Mouse (Mus musculus): ENCODE measurements at regions not wholly inside any gene's neighbourhood (a gene's known extent, or its start where the extent isn't known, plus 50 kb on each side); places are given as distances from the start of the nearest gene placed in this dataset.
A peak's percentile ranks its signal among the peaks of the same experiment; 100 is the strongest.

DNA sequence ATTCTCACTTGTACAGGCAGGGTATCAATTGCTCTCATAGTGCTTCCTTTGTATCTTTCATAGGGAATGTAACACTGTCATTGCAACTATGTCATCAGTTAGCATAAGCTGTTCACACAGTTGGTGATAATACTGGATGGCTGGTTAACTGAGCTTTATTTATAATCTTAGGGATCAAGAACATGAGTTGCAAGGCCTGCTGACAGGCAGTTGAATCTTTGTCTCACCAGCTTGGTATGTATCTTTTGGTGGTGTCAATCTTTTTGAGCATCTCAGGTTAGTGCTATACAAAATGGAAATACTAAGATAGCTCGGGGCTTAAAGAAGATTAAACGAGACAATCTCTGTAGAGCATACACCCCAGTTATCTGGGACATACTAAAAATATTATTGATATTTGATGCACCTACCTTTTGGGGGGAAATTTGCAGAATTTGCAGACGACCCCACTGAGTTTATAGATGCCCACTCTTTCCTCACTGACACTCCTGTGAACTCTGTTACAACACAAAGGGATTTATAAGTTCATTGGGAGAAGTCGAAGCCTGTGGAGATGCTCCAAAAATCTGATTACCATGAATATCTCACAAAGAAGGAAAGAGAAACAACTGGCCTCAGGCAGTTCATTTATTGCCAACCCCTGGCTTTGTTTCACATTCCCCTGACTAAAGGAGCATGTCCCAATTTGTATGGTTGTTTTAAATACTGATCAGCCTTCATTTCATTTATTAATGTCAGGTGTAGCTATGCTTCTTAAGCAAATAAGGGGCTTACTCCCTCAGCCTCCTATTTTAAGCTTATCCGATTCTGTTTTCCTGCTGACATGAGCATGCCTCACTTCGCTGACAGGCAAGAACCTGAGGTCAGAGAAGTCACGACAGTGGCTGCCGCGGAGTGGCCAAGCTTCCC lies 193.5 kb downstream of the Fndc1 start:
- no peak for DNase-seq (ENCODE audit: low spot score)

- no peak for DNase-seq (ENCODE audit: low spot score)
Observed at GRCm38 (mm10) chr17:7625746-7626145, 201.4 kb downstream of the Fndc1 start.

DNA sequence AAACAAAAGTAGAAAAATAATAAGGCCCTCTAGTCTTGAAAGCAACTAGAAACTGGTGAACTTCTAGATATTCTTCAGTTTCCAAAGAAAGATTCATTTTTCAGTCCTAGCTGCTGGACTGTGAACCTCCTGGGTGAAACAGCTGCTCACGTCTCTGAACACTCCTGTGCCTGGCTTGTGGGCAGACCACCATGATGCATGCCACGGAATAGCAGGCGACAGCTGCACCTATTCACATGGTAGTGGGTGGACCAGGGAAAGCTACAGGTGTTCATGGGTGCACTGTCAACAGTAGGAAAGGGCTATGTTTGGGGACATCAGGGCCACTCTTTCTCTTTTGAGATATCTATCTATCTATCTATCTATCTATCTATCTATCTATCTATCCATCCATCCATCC lies 203.7 kb downstream of the Fndc1 start:
- DNase-seq (ENCODE audit: low spot score) = no peak

DNA sequence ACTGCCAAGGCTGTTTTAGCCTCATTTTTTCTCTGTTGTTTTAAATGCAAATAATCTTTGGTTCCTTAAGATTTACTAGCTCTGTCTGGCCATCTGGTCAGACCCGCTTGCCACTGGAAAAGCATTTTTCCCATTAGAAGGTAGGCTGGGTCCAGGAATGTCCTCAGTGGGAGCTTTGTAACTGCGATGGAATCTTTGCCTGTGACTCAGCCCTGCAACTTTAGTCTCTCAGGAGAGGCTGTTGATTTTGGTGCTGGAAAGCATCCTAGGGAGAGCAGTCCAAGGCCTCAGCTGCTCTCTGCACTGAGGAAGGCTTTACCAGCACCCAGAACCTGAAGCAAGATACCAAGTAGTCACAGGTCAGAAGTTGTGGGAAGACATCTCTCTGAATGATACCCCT lies 205.8 kb downstream of the Fndc1 start:
- no peak for DNase-seq (ENCODE audit: low spot score)

DNA sequence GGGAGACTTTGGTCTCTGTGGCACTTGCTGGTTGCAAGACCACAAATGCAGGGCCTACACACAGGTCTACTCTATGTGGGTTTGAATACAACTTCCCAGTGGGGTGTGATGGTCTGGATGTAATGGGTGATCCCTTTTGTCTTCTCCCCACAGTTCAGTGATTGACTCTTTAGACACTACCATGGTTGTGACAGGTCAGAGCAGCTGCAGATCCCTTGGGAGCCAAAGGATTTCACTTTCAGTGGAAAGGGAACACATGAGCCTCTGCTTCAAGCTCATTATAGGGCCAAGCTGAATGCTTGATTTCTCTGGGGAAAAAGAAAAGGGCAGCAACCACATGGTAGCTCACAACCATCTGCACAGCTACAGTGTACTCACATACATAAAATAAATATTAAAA lies 206.9 kb downstream of the Fndc1 start:
- no peak for DNase-seq (ENCODE audit: low spot score)

GRCm38 (mm10) chr17:7619641-7620040 lies 207.5 kb downstream of the Fndc1 start:
- DNase-seq (ENCODE audit: low spot score) = no peak

- DNase-seq (ENCODE audit: low spot score) = no peak
Observed at GRCm38 (mm10) chr17:7608046-7608445, 219.1 kb downstream of the Fndc1 start.

GRCm38 (mm10) chr17:7607431-7607830 lies 219.7 kb downstream of the Fndc1 start:
- no peak for DNase-seq (ENCODE audit: low spot score)

DNA sequence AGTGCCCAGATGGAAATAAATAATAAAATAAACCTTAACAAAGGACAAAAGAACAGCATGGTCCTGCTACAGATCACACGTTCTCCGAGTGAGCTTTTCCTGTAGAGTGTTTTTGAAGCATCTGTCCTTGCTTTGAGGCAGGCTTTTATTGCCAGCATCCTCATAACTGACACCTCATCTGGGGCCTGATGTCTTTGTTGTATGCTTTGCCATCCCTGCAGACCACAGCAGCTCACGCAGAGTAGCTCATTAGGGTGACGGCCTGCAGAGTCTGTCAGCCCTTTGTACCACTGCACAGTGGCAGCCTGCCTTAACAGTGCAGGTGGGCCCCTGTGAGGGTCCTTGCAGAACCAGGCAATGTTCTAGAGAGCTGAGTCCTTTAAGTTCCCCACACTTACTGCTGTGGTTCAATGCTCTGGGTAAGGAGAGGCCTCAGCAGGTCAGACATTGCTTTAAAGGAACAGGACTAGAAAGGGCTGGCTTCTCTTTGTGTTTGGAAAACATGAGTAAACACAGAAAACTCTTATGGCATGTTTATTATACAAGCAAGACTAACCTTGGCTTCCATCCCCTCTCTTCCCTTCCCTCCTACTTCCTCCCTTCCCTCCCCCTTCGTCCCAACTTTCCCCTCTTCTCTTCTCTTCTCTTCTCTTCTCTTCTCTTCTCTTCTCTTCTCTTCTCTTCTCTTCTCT lies 219.7 kb upstream of the Unc93a2 start:
- no peak for DNase-seq (ENCODE audit: low spot score)

- DNase-seq (ENCODE audit: low spot score) = no peak
Observed at GRCm38 (mm10) chr17:7604096-7604495, 218.8 kb upstream of the Unc93a2 start.

DNA sequence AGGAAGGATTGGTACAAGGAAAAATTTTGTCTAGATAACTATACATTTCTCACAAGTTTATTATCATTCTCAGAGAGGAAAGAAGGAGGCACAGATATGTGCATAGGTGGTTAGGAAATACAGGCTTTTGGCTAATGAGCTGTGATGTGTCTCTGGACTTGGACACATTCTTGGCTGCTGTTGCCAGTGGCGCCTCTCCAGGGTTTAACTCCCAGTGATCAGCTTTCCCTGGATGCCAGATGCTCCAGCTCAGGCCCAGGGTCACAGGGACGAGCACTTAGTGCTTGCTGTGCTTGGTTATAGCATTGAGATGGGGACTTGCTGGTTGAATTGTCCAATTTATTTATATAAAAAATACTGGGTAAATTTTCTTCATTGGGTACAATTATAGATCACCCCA lies 215.3 kb upstream of the Unc93a2 start:
- no peak for DNase-seq (ENCODE audit: low spot score)

DNA sequence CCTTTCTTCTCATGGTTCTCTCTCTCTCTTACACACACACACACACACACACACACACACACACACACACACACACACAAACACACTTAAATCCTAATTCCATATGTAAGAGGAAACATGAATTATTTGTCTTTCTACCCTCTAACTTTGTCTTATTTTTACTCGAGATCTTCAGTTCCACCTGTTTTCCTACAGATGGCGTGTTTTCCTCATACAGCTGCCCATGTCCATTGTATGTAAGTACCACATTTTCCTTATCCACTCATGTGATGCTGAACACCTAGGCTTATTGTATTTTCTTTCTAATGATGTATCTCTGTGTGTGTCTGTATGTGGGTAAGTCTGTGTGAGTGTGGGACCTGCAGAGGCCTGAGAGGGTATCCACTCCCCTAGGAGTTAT lies 212.2 kb upstream of the Unc93a2 start:
- DNase-seq (ENCODE audit: low spot score) = no peak

- no peak for DNase-seq (ENCODE audit: low spot score)
Observed at GRCm38 (mm10) chr17:7594801-7595200, 209.5 kb upstream of the Unc93a2 start.

- no peak for DNase-seq (ENCODE audit: low spot score)
Observed at GRCm38 (mm10) chr17:7592491-7592890, 207.2 kb upstream of the Unc93a2 start.

DNA sequence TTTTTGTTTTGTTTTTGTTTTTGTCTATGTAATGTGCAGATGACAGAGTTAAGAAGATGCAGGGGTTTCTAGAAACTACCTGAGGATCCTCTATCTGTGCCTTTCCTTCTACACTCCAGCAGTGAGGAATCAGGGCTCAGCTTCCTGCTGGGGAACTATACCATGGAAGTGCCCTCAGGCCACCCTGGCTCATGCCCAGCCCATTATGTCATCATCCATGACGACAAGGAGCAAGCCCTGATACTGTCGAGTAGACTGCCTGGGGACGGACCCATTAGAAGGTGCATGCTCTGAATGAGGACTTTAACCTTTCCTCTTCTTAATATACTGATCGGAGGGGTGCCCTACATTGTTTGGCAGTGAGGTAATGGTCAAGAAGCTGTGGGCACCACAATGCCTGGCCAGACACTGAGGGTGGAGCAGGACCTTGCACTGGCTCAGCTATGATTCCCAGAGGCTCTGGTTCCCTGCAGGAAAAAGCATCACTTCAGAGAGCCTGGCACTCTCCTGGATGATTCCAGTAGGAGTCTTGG lies 197.7 kb upstream of the Unc93a2 start:
- no peak for DNase-seq (ENCODE audit: low spot score)

DNA sequence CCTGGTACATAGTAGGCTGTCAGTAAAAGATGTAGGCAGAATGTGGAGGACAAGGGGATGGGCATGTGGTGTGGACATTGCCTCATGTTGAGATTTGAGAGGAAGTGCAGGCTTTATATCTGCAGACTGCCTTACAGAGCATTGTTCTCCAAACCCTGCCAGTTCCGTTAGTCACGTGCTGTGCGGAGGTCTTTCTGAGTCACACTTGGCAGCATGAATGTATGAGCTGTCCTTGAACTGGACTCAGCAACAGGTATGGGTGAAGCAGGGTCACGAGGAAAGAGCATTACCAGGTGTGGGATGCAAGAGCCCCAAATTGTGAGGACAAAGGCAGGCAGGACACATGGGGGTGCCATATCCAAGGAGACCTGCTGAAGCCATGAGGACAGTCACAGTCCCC lies 193.8 kb upstream of the Unc93a2 start:
- DNase-seq (ENCODE audit: low spot score) = no peak

- no peak for DNase-seq (ENCODE audit: low spot score)
Observed at GRCm38 (mm10) chr17:7578003-7578402, 192.7 kb upstream of the Unc93a2 start.

DNA sequence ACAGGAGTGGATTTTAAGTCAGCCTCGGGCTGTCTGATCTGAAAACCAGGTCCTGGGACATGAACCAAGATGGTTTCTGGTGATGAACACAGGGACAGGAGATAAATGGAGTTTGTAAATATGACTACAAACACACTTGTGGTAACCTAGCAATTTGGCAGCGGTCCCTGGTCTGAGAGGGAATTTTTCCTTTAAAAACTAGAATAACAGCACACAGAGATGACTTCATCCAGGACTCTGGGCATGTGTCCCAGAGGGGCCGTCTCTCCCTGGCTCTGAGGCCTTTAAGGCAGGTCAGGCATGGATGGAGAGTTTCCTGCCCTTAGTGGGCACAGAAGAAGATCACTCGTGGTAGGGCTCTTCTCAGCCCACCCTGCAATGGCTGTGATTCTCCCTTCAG lies 192.0 kb upstream of the Unc93a2 start:
- DNase-seq (ENCODE audit: low spot score) = peak; percentile 78

- no peak for DNase-seq (ENCODE audit: low spot score)
Observed at GRCm38 (mm10) chr17:7571481-7571880, 186.2 kb upstream of the Unc93a2 start.

DNA sequence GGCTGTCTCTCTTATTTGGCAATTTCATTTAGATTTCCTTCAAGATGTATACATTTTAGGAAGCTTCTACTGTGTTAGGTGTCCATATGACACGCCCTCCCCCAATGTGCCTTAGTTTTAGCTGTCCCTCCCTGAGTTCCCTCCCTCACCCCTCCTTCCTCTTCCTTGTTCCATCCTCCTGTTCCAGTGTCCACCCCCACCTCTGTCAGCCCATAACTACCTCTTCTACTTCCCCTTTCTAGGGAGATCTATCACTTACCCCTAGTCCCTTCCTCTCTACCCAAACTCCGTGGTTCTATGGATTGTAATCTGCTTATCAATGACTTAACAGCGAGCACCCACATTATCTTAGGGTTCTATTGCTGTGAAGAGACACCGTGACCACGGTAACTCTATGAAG lies 183.2 kb upstream of the Unc93a2 start:
- no peak for DNase-seq (ENCODE audit: low spot score)

DNA sequence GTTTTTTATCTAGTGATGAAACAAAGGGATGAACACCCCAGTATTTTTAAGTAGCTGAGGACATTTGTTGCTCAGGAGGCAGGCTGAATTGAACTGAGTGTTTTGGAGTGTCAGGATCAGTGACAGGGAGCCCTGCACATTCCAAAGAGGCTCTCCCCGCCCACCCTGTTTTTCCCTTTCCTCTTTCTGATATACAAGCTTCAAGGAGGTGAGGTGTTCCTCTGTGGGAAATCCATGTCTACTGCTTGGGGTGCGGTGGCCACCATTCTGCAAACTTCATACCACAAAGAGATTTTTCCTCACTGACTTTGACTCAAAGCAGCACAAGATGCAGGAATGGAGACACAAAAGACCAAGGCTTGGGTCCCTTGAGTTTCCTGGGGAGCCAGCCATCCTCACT lies 180.5 kb upstream of the Unc93a2 start:
- DNase-seq (ENCODE audit: low spot score) = no peak

GRCm38 (mm10) chr17:7562940-7563339 lies 177.7 kb upstream of the Unc93a2 start:
- DNase-seq (ENCODE audit: low spot score) = no peak

GRCm38 (mm10) chr17:7548456-7548855 lies 163.2 kb upstream of the Unc93a2 start:
- DNase-seq (ENCODE audit: low spot score) = no peak

Data from testis, postnatal 10 days (tissue).